Mouse (Mus musculus) liver, embryonic 14.5 days (tissue): ENCODE data around the gene Zfp61. TPM values are rescaled to one million over a fixed set of nuclear protein-coding genes. Genes with fewer than 3 reads are reported as not detected.

Source experiments
- ATAC-seq: fragments of 200-750 bp; cut with Nextera tagmentation; 2 replicates; pipeline ENCODE4 v1.8.0; 2017; ENCODE audit warnings: moderate number of reproducible peaks, mild to moderate bottlenecking, moderate library complexity; ENCODE audit not compliant: insufficient read depth
- DNase-seq, 3 experiments: peaks; one replicate each; pipeline ENCODE4 v3.0.0-alpha.2; 2012 to 2013; ENCODE audit warnings: low read depth in 3 of 3, low spot score in 3 of 3
- H3K27ac ChIP-seq: fragments of 300-500 bp; sonication (generic); 2 replicates; pipeline ENCODE4 v1.5.1; 2014; ENCODE audit warnings: moderate library complexity, mild to moderate bottlenecking, control low read depth, inconsistent platforms
- H3K27me3 ChIP-seq: fragments of 300-500 bp; sonication (generic); 2 replicates; pipeline ENCODE4 v1.6.1; 2014; ENCODE audit warnings: mild to moderate bottlenecking, low read length, moderate library complexity; ENCODE audit not compliant: control insufficient read depth, insufficient read depth
- H3K36me3 ChIP-seq: fragments of 300-500 bp; sonication (generic); replicated peaks from 2 replicates; pipeline ENCODE4 v1.6.1; 2014; ENCODE audit warnings: low read depth; ENCODE audit not compliant: control insufficient read depth, insufficient read depth
- H3K4me1 ChIP-seq, 2 experiments: fragments of 200-500 bp in 1 of 2; fragments of 300-500 bp in 1 of 2; sonication (generic) in 1 of 2; replicated peaks; 2 replicates each; pipeline ENCODE4 v1.6.1; 2012 to 2014; ENCODE audit warnings: antibody characterized with exemption in 1 of 2, inconsistent platforms in 1 of 2, low read length in 1 of 2; ENCODE audit not compliant: control insufficient read depth in 2 of 2, insufficient read depth in 2 of 2
- H3K4me2 ChIP-seq: fragments of 300-500 bp; sonication (generic); 2 replicates; pipeline ENCODE4 v1.6.1; 2014; ENCODE audit warnings: low read depth, mild to moderate bottlenecking, control low read depth, moderate library complexity
- H3K4me3 ChIP-seq, 2 experiments: fragments of 200-500 bp in 1 of 2; fragments of 300-500 bp in 1 of 2; sonication (generic) in 1 of 2; 2 replicates each; pipeline ENCODE4 v1.5.1; 2012 to 2014; ENCODE audit warnings: low read depth in 2 of 2, low read length in 2 of 2, mild to moderate bottlenecking in 2 of 2, control low read depth in 1 of 2, inconsistent platforms in 1 of 2, moderate library complexity in 1 of 2; ENCODE audit not compliant: insufficient read depth in 1 of 2
- H3K9ac ChIP-seq: fragments of 300-500 bp; sonication (generic); replicated peaks from 2 replicates; pipeline ENCODE4 v1.6.1; 2014; ENCODE audit warnings: mild to moderate bottlenecking, control low read depth, moderate library complexity
- H3K9me3 ChIP-seq: fragments of 300-500 bp; sonication (generic); 2 replicates; pipeline ENCODE4 v1.6.1; 2016; ENCODE audit warnings: low read length, mixed read lengths; ENCODE audit not compliant: control insufficient read depth
- CTCF ChIP-seq: IDR thresholded peaks from 2 replicates; pipeline ENCODE4 v1.5.1; 2016; ENCODE audit warnings: antibody characterized with exemption, low read depth, control low read depth
- EP300 ChIP-seq: IDR thresholded peaks from 2 replicates; pipeline ENCODE4 v1.6.1; 2016; ENCODE audit warnings: antibody characterized with exemption, low read depth
- WGBS: fragments of 180-500 bp; shearing (Covaris S2); extraction: QIAGEN DNeasy Blood & Tissue Kit; methylation state at CpG from one replicate; pipeline ENCODE4 v1.1.7; 2014; ENCODE audit not compliant: insufficient replicate concordance; 5-methylcytosine and 5-hydroxymethylcytosine counted together
- polyA plus RNA-seq, 2 experiments: library from polyadenylated mRNA; depleted of rRNA in 1 of 2; stranded (reverse) in 1 of 2; unstranded in 1 of 2; fragments of >200 nt; fragmentation: Nextera tagmentation in 1 of 2; extraction: Ambion mirVana in 1 of 2; gene quantifications; 2 replicates each; pipeline versions ENCODE4 v1.2.1 to v1.2.3; 2012 to 2014

Zfp61 gene
- polyA plus RNA-seq, 2 experiments: 1.6 to 2.6 TPM

- no peak overlapping the region; the same call in 1 of the 2 replicates for H3K4me2 ChIP-seq
- DNase-seq (no peak), ATAC-seq (no peak)
- peaks cover 6 to 8% of the 10 kb centered on the region in 2 experiments for H3K4me1 ChIP-seq
- H3K9ac ChIP-seq: no peak overlapping the region
- TF ChIP-seq EP300 (no peak), CTCF (no peak)
- no peaks in the 10 kb centered on the region; the same call in 1 of the 2 replicates for H3K36me3 ChIP-seq
- no peak overlapping the region for H3K4me3 ChIP-seq
- H3K27ac ChIP-seq: no peak overlapping the region
- 78% methylated on average over 15 of the region's 15 CpGs for WGBS
- no peaks in the 10 kb centered on the region for H3K9me3 ChIP-seq
- no peaks in the 10 kb centered on the region for H3K27me3 ChIP-seq
Observed at GRCm38 (mm10) chr7:24297361-24298095, 3.5 kb downstream of the Zfp61 start.

- Histone ChIP-seq H3K27ac (no peak overlapping the region), H3K4me2 (no peak overlapping the region), H3K4me3 (no peak overlapping the region), H3K9me3 (no peaks in the 10 kb centered on the region), H3K27me3 (no peaks in the 10 kb centered on the region), H3K36me3 (peaks cover 3% of the 10 kb centered on the region; the same call in 1 of the 2 replicates), H3K4me1 (peaks cover 6 to 8% of the 10 kb centered on the region in 2 experiments), H3K9ac (no peak overlapping the region)
- 76% methylated on average over 7 of the region's 7 CpGs for WGBS
- DNase-seq: no peak
- no peak for TF ChIP-seq CTCF
- no peak for TF ChIP-seq EP300
- no peak for ATAC-seq
Observed at GRCm38 (mm10) chr7:24296386-24296785, 4.6 kb downstream of the Zfp61 start.

GRCm38 (mm10) chr7:24295376-24295775 lies 5.7 kb downstream of the Zfp61 start:
- no peak for ATAC-seq
- H3K4me1 ChIP-seq: peaks cover 3 to 8% of the 10 kb centered on the region in 2 experiments
- TF ChIP-seq EP300 (no peak), CTCF (no peak)

GRCm38 (mm10) chr7:24294763-24295162 lies 6.3 kb downstream of the Zfp61 start:
- Histone ChIP-seq H3K9me3 (no peaks in the 10 kb centered on the region), H3K27ac (no peak overlapping the region), H3K4me2 (no peak overlapping the region), H3K27me3 (no peaks in the 10 kb centered on the region), H3K4me3 (no peak overlapping the region), H3K36me3 (peaks cover 3% of the 10 kb centered on the region; the same call in 1 of the 2 replicates), H3K4me1 (peaks cover 0 to 3% of the 10 kb centered on the region in 2 experiments; a peak in 2 of 4 replicates), H3K9ac (no peak overlapping the region)
- no peak for ATAC-seq
- 85% methylated on average over 4 of the region's 4 CpGs for WGBS
- DNase-seq: no peak
- TF ChIP-seq CTCF: no peak
- no peak for TF ChIP-seq EP300

More at GRCm38 (mm10) chr7:24295376-24295775, 5.7 kb downstream of the Zfp61 start:
- H3K4me2 ChIP-seq: no peak overlapping the region
- no peaks in the 10 kb centered on the region for H3K9me3 ChIP-seq
- H3K36me3 ChIP-seq: peaks cover 3% of the 10 kb centered on the region; the same call in 1 of the 2 replicates
- 82% methylated on average over 7 of the region's 7 CpGs for WGBS
- no peaks in the 10 kb centered on the region for H3K27me3 ChIP-seq
- no peak overlapping the region for H3K4me3 ChIP-seq
- H3K9ac ChIP-seq: no peak overlapping the region
- no peak for DNase-seq
- H3K27ac ChIP-seq: no peak overlapping the region

GRCm38 (mm10) chr7:24293061-24293851 lies 7.8 kb downstream of the Zfp61 start:
- WGBS: 65% methylated on average over 12 of the region's 12 CpGs
- no peak overlapping the region for H3K4me3 ChIP-seq
- ATAC-seq: peak; percentile 37; the same call in 1 of the 2 replicates
- no peaks in the 10 kb centered on the region for H3K9me3 ChIP-seq
- no peak overlapping the region for H3K4me2 ChIP-seq
- H3K9ac ChIP-seq: no peak overlapping the region
- DNase-seq: no peak
- H3K4me1 ChIP-seq: 0 out of 4 replicates have a peak, but pooled peaks cover 0 to 2% of the 10 kb centered on the region in 2 experiments
- no peak overlapping the region for H3K27ac ChIP-seq
- no peaks in the 10 kb centered on the region for H3K27me3 ChIP-seq
- TF ChIP-seq CTCF: no peak
- no peak for TF ChIP-seq EP300
- peaks cover 3% of the 10 kb centered on the region; the same call in 1 of the 2 replicates for H3K36me3 ChIP-seq
